Mouse (Mus musculus): ENCODE measurements around the gene Gm21680. TPM values are rescaled to one million over a fixed set of nuclear protein-coding genes. Genes with fewer than 3 reads are reported as not detected.
"Not testable (repeated sequence)": the region's sequence is repeated elsewhere in the genome, so short reads cannot be mapped to it uniquely, and the experiment has no call there.

Gene Gm21680
- not detected in 2 replicates for total RNA-seq (2015)
- not detected in 2 replicates for total RNA-seq (2017)

DNA sequence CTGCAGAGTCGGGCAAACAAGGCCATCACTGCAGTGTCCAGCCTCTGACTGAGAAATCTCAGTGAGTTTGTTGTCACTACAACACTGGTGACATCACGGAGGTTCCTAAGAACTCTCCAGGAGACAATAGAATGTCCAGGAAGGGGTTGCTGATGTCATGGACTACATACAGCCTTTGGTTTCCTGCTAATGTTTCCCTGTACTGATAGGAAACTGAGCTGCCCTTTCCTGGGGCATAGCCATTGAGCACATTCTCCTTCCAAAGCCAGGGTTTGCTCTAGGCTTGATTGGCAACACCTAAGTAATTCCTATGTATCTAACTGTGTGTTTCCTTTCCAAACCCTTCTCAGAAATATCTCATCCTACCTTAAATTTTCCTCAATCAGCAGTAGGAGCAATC lies at the start of gene Gm21680:
Gene Gm21680, minus strand, starts transcription at position 101 of the 400 bp plus-strand sequence.
- not testable (repeated sequence) for ATAC-seq (ENCODE audit: poor library complexity, severe bottlenecking)

DNA sequence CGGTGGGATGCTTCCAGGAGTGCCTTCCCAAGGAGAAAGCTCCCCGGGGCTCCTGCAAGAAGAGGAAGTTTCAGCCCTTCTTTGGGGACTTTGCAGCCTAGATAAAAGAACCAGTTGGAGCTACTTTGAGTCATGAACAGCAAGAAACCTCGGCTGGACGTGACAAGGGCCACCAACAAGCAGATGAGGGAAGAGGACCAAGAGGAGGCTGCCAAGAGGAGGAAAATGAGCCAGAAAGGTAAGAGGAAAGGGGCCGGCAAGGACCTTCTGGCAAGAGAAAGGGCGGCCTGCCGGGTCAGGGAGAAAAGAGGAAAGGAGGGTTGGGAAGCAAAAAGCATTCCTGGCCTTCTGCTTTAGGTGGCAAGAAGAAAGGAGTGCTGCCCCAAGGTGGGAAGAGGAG lies 35.2 kb upstream of the Gm21680 start:
- not testable (repeated sequence) for ATAC-seq (ENCODE audit: poor library complexity, severe bottlenecking)

DNA sequence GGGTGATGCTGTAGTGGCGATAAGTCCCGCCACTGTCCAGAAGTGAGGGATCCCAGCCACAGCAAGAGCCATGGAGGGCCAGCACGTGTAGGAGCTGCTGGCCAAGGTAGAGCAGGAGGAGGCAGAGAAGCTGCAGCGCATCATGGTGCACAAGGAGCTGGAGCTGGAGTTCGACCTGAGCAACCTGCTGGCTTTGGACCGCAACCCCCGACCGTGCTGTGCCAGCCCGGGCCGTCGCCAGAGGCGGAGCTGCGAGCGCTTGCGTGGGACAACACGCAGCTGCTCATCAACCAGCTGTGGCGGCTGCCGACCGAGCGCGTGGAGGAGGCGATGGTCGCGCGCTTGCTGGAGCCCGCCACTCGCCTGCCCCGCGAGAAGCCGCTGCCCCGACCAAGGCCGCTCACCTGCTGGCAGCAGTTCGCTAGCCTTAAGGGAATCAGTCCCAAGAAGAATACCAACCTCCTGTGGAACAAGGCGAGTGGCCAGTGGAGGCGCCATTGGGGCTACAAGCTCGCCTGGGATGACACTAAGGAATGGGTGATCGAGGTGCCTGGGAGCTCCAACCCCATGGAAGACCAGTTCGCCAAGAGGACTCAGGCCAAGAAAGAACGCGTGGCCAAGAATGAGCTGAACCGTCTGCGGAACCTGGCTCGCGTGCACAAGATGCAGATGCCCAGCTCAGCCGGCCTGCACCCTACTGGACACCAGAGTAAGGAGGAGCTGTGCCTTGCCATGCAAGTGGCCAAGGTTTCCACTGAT lies 34.7 kb upstream of the Gm21680 start:
- ATAC-seq (ENCODE audit: poor library complexity, severe bottlenecking), result peak; percentile 38; the same call in 1 of the 2 replicates

DNA sequence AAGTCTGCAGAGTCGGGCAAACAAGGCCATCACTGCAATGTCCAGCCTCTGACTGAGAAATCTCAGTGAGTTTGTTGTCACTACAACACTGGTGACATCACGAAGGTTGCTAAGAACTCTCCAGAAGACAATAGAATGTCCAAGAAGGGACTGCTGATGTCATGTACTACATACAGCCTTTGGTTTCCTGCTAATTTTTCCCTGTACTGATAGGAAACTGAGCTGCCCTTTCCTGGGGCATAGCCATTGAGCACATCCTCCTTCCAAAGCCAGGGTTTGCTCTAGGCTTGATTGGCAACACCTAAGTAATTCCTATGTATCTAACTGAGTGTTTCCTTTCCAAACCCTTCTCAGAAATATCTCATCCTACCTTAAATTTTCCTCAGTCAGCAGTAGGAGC lies 32.2 kb upstream of the Gm21680 start, which contains the start of gene Gm1979:
Gene Gm1979, minus strand, starts transcription at position 101 of the 400 bp plus-strand sequence.
- not testable (repeated sequence) for ATAC-seq (ENCODE audit: poor library complexity, severe bottlenecking)

DNA sequence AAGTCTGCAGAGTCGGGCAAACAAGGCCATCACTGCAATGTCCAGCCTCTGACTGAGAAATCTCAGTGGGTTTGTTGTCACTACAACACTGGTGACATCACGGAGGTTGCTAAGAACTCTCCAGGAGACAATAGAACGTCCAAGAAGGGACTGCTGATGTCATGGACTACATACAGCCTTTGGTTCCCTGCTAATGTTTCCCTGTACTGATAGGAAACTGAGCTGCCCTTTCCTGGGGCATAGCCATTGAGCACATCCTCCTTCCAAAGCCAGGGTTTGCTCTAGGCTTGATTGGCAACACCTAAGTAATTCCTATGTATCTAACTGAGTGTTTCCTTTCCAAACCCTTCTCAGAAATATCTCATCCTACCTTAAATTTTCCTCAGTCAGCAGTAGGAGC lies 16.1 kb upstream of the Gm21680 start, which contains the start of gene Gm21698:
Gene Gm21698, minus strand, starts transcription at position 101 of the 400 bp plus-strand sequence.
- not testable (repeated sequence) for ATAC-seq (ENCODE audit: poor library complexity, severe bottlenecking)

DNA sequence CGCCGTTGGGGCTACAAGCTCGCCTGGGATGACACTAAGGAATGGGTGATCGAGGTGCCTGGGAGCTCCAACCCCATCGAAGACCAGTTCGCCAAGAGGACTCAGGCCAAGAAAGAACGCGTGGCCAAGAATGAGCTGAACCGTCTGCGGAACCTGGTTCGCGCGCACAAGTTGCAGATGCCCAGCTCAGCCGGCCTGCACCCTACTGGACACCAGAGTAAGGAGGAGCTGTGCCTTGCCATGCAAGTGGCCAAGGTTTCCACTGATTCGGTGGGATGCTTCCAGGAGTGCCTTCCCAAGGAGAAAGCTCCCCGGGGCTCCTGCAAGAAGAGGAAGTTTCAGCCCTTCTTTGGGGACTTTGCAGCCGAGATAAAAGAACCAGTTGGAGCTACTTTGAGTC lies 15.4 kb downstream of the Gm21680 start:
- not testable (repeated sequence) for ATAC-seq (ENCODE audit: poor library complexity, severe bottlenecking)

DNA sequence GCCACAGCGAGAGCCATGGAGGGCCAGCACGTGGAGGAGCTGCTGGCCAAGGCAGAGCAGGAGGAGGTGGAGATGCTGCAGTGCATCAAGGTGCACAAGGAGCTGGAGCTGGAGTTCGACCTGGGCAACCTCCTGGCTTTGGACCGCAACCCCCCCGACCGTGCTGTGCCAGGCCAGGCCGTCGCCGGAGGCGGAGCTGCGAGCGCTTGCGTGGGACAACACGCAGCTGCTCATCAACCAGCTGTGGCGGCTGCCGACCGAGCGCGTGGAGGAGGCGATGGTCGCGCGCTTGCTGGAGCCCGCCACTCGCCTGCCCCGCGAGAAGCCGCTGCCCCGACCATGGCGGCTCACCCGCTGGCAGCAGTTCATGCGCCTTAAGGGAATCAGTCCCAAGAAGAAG lies 15.9 kb downstream of the Gm21680 start:
- ATAC-seq (ENCODE audit: poor library complexity, severe bottlenecking), result not testable (repeated sequence)

DNA sequence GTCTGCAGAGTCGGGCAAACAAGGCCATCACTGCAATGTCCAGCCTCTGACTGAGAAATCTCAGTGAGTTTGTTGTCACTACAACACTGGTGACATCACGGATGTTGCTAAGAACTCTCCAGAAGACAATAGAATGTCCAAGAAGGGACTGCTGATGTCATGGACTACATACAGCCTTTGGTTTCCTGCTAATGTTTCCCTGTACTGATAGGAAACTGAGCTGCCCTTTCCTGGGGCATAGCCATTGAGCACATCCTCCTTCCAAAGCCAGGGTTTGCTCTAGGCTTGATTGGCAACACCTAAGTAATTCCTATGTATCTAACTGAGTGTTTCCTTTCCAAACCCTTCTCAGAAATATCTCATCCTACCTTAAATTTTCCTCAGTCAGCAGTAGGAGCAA lies 18.1 kb downstream of the Gm21680 start, which contains the start of gene Gm21671:
Gene Gm21671, minus strand, starts transcription at position 101 of the 400 bp plus-strand sequence.
- ATAC-seq (ENCODE audit: poor library complexity, severe bottlenecking), result not testable (repeated sequence)

DNA sequence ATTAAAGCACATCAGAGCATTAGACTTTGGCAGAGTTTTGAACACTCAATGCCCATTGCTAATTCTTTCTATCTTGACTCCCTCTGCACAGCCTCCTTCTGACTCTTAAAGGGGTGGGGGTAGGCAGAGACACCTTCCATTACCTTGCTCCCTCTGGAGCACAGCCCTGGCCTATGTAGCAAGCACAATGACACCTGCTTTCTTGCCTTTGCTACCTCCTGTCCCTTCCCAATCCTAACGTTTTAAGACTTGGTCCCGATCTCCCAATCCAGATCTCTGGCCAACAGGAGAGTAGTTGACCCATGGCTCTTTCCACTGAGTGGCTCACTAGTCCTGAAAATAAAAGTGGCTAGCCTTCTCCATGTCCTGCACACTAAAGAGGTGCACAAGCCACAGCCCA lies 27.1 kb downstream of the Gm21680 start:
- ATAC-seq (ENCODE audit: poor library complexity, severe bottlenecking), result not testable (repeated sequence)

DNA sequence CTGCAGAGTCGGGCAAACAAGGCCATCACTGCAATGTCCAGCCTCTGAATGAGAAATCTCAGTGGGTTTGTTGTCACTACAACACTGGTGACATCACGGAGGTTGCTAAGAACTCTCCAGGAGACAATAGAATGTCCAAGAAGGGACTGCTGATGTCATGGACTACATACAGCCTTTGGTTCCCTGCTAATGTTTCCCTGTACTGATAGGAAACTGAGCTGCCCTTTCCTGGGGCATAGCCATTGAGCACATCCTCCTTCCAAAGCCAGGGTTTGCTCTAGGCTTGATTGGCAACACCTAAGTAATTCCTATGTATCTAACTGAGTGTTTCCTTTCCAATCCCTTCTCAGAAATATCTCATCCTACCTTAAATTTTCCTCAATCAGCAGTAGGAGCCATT lies 30.2 kb downstream of the Gm21680 start, which contains the start of gene Gm21663:
Gene Gm21663, minus strand, starts transcription at position 101 of the 400 bp plus-strand sequence.
- not testable (repeated sequence) for ATAC-seq (ENCODE audit: poor library complexity, severe bottlenecking)

Other genes starting within 250 kb of the Gm21680 start
- gene Actr3b, start 212.7 kb downstream of the Gm21680 start, total RNA-seq (2015), result 0.07 TPM in 1 of 2 replicates, not detected in the other
- not detected in 2 replicates for gene Actr3b, start 212.7 kb downstream of the Gm21680 start, total RNA-seq (2017)
- gene Gm21663, start 30.3 kb downstream of the Gm21680 start, total RNA-seq (2015), result not detected in 2 replicates
- not detected in 2 replicates for gene Gm21663, start 30.3 kb downstream of the Gm21680 start, total RNA-seq (2017)
- not detected in 2 replicates for gene Gm21671, start 18.2 kb downstream of the Gm21680 start, total RNA-seq (2015)
- gene Gm21671, start 18.2 kb downstream of the Gm21680 start, total RNA-seq (2017), result not detected in 2 replicates
- not detected in 2 replicates for gene Gm21698, start 16.0 kb upstream of the Gm21680 start, total RNA-seq (2015)
- not detected in 2 replicates for gene Gm21698, start 16.0 kb upstream of the Gm21680 start, total RNA-seq (2017)
- gene Gm1979, start 32.1 kb upstream of the Gm21680 start, total RNA-seq (2015), result not detected in 2 replicates
- not detected in 2 replicates for gene Gm1979, start 32.1 kb upstream of the Gm21680 start, total RNA-seq (2017)
- gene Gm5862, start 50.3 kb upstream of the Gm21680 start, total RNA-seq (2015), result not detected in 2 replicates
- gene Gm5862, start 50.3 kb upstream of the Gm21680 start, total RNA-seq (2017), result not detected in 2 replicates
- 0.27 TPM in 1 of 2 replicates, not detected in the other for gene Speer4a, start 66.9 kb upstream of the Gm21680 start, total RNA-seq (2015)
- gene Speer4a, start 66.9 kb upstream of the Gm21680 start, total RNA-seq (2017), result not detected in 2 replicates
- gene Gm7347, start 85.9 kb upstream of the Gm21680 start, total RNA-seq (2015), result not detected in 2 replicates
- not detected in 2 replicates for gene Gm7347, start 85.9 kb upstream of the Gm21680 start, total RNA-seq (2017)
- gene Gm10471, start 116.6 kb upstream of the Gm21680 start, total RNA-seq (2015), result not detected in 2 replicates
- not detected in 2 replicates for gene Gm10471, start 116.6 kb upstream of the Gm21680 start, total RNA-seq (2017)
- gene 5031410I06Rik, start 132.7 kb upstream of the Gm21680 start, total RNA-seq (2015), result not detected in 2 replicates
- not detected in 2 replicates for gene 5031410I06Rik, start 132.7 kb upstream of the Gm21680 start, total RNA-seq (2017)
- not detected in 2 replicates for gene Gm10220, start 148.8 kb upstream of the Gm21680 start, total RNA-seq (2015)
- gene Gm10220, start 148.8 kb upstream of the Gm21680 start, total RNA-seq (2017), result not detected in 2 replicates

Measured in megakaryocyte, adult 5-6 weeks (primary cell).